Mouse (Mus musculus): ENCODE data around the gene Pak1. TPM values are rescaled to one million over a fixed set of nuclear protein-coding genes. Genes with fewer than 3 reads are reported as not detected.
"Not testable (repeated sequence)": the region's sequence is repeated elsewhere in the genome, so short reads cannot be mapped to it uniquely, and the experiment has no call there.

Gene Pak1
- total RNA-seq, 2 experiments from 2014 or later, result 0.91 to 1.8 TPM

GRCm38 (mm10) chr7:97849557-97849956, 61.2 kb downstream of the Pak1 start:
- not testable (repeated sequence) for DNase-seq

DNA sequence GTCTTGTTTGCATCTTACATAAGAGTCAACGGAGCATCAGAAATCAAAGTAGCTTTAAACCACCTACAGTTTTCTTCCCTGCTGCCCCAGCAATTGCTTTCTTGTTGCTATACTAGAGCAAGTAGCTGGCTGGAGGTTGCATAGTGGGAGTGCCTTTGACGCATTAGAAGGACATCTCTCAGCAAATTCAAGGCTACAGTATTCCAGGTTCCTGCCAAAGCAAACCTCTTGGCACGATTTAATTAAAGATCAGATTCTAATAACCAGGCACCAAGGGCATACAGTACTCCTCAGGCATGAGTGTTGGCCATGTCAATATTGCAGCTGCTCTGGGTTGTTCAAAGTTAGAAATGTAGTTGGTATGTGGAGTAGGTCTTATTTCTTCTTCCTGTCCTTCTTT, 62.0 kb downstream of the Pak1 start:
- DNase-seq, result no peak

GRCm38 (mm10) chr7:97863512-97863911, 75.2 kb downstream of the Pak1 start:
- no peak for DNase-seq

DNA sequence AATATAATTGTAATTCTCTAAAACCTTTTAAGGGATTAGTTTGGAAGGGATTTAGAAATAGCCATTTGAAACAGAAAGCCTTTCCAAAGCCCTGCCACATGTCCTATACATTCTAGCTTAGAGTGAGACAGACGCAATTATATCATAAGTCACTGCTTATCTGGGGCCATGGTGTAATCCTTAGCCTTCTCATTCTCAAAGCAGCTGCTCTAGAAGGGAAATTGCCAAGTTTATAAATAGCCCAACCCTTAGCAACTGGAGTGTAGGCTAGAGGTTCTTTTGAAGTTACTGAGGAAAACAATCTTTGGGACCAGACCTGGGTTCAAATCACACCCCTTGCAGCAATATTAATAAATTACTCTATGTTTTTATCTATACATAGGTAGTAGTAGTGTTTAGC, 76.2 kb downstream of the Pak1 start:
- DNase-seq, result no peak

GRCm38 (mm10) chr7:97867866-97868265, 79.5 kb downstream of the Pak1 start:
- no peak for DNase-seq

DNA sequence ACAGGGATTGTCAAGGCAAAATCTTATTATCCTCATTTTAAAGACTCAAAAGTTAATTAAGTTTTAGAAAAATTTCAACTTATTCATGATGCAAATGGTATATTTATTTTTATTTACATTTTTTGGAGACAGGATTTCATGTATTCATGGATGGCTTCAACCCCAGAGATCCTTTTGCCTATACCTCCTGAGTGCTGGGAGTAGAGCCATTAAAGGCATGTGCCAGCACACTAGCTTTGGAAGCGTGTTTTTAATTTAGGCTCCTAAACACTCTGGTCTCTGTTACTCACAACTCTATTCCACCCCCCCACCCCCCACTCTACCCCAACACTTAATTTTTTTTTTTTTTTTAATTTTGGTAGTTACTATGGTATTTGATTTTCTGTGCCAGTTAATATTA, 80.4 kb downstream of the Pak1 start:
- no peak for DNase-seq

DNA sequence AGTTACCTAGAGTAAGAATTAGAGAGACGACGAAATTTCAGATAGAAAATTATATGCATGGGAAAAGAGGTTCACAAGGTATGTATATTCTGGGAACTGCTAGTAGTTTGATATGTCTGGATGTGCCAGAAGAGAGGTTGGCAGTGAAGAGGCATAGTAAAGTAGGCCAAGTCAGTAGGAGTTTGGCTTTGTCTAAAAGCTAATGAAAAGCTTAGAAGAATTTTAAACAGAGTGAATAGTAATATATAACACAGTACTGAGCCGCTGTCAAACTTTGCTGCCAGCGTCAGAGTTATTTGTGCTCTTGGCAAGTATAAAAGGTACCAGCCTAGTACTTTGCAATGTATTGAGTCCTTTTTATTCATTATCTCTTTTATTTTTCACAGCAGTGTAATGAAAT, 84.1 kb downstream of the Pak1 start:
- DNase-seq, result no peak

DNA sequence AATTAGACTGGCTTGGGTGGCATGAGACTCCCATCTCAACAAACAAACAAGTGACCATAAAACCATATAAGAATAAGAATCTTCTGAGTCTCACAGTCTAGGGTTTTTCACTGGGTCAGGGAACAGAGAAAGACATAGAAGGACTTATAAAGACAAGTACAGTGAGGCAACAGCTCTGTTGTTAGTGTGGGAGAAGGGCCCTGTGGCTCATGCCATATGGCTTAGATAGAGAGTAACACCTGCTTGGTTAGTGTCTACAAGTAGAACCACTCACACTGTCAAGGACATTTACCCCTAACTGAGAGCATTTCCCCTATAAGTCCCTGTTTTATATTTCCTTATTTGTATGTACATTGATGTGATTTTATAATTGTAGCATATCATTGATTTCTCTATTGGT, 85.0 kb downstream of the Pak1 start:
- DNase-seq, result no peak

DNA sequence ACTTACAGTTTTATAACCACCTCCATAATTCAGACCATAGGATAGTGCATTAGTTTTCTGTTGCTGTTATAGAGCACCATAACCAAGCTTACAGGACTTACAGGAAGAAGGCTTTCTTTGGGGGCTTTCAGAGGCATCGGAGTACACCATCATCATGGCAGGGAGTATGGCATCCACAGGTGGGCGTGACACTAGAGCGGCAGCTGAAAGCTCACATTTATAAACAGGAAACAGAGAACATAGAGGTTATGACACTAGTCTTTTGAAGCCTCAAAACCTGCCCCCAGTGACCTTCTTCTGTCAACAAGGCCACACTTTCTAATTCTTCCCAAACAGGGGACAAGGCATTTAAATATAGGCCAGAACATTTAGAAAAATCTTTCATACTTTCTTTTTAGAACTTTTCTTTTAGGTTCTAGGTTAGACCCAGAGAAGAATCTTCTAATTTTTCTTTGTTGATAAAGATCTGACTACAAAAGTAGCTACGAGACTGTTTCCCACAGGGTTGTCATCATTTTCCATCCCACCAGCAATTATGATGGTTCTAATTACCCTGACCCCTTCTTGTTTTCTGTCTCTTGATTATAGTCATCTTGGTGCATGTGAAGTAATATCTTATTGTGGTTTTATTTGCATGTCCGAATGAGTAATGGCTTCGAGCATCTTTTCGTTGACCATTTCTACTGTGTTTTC, 89.7 kb downstream of the Pak1 start:
- DNase-seq, result no peak

DNA sequence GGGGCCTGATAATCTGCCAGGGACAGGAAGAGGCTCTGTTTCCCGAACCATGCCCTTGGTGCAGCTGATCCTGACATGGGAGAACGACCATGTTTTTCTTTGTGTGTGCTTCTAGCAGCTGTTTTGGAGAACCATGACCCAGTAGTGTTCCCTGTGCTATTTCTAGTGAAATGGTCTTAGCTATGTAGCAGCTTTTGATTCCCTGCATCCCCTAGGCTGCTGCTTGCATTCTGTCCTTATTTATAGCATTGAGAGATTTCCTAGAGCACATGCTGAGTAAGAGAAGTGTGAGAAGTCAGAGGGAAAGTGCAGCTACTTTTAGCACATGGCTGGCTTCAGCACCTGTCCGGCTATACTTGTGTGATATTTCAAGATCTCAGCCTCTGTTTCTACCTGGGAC, 123.3 kb downstream of the Pak1 start:
- DNase-seq, result no peak

DNA sequence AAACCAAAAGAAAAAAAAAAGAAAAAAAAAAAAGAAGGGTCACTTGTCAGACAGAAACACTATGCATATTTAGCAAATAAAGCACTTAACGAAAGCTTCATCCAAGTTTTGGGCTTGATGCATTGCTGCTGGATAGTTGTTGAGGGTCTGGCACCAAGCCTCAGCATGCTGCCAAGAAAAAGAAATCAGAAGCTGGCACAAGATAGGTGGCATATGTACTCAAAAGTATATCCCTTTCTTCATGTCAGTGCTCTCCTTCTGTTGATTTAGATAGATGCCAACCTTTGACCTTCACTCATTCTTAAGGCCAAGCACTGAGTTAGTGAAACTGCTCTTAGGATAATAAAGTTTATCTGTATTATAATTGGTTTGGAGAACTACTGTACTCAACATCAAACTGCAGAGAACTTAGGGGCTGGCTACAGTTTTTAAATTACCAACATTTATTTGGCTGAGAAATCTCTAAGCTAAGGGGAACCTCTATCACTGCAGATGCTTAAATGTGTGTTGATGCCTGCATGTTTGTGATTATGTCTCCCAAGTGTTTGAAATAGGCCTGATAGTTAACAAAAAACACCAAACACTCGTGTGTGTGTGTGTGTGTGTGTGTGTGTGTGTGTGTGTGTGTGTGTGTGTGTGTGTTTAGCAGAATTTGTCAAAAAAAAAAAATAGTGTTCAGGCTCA, 126.6 kb downstream of the Pak1 start:
- DNase-seq, result no peak

DNA sequence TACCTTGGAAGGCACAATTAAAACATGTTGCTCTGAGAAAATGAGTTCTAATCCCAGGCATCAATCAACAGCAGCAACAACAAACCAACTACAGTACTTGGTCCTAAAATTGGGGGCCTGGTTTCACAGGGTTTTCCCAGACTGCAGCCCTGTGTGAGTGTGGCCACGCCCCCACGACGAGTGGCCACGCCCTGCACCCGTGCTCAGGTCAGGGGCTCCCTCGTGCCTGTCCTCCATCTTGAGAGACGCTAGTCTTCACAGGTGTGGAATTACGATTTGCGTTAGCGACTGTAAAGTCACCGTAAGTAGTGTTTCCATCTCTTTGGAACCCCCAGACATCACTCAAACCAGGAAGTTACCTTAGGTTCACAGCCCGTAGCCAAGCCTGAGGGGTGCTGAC, 131.4 kb downstream of the Pak1 start, which contains the start of gene Gdpd4:
TSS of gene Gdpd4 (plus strand) at position 214 of the 400 bp plus-strand sequence.
- DNase-seq, result no peak

- DNase-seq, result no peak
Observed at GRCm38 (mm10) chr7:97925819-97926218, 137.5 kb downstream of the Pak1 start.

- no peak for DNase-seq
Observed at GRCm38 (mm10) chr7:97926978-97927377, 138.6 kb downstream of the Pak1 start.

- DNase-seq, result no peak
Observed at GRCm38 (mm10) chr7:97944485-97944884, 156.1 kb downstream of the Pak1 start.

Other genes starting within 250 kb of the Pak1 start
- 10 to 100 TPM; 31.4 to 31.8 TPM for gene Aamdc, start 209.0 kb upstream of the Pak1 start, total RNA-seq (2021)
- gene Rsf1, start 208.7 kb upstream of the Pak1 start, total RNA-seq (2021), result 10 to 100 TPM; 18.8 to 19.6 TPM
- 10 to 100 TPM; 41.6 to 43.4 TPM for gene Clns1a, start 91.9 kb upstream of the Pak1 start, total RNA-seq (2021)
- gene Aqp11, start 50.3 kb upstream of the Pak1 start, total RNA-seq (2021), result 1 to 10 TPM; 1.1 to 1.9 TPM
- gene Gdpd4, start 131.4 kb downstream of the Pak1 start, total RNA-seq (2021), result not detected

Measured in heart, postnatal 4 days (tissue).